Mouse (Mus musculus) left cerebral cortex, postnatal 25 days (tissue): Measurements from ENCODE around the gene Arg2. TPM values are rescaled to one million over a fixed set of nuclear protein-coding genes. Genes with fewer than 3 reads are reported as not detected.
"Not testable (repeated sequence)": the region's sequence is repeated elsewhere in the genome, so short reads cannot be mapped to it uniquely, and the experiment has no call there.

Experiments used
- DNase-seq, 2 experiments: peaks; one replicate each; pipeline ENCODE4 v3.0.0; 2022; ENCODE audit warnings: low spot score in 2 of 2, mixed read lengths in 1 of 2
- intact Hi-C: fragments of 180-260 bp; cut with DNase I; formaldehyde crosslinking; loops from one replicate; pipeline ENCODE4 v1.15.1; 2025
- total RNA-seq, 2 experiments: library from RNA; stranded (reverse); gene quantifications; 2 replicates each; pipeline ENCODE4 v1.2.3; 2021

Gene Arg2
- total RNA-seq, 2 experiments from 2014 or later, result 3.2 to 4.0 TPM

GRCm38 (mm10) chr12:79169173-79169572 is 38.6 kb downstream of the Arg2 start:
- intact Hi-C loops, result no loop called here
- DNase-seq, result no peak

- intact Hi-C loops, result loop anchor here (5.0 kb wide), 1 partner anchor 308 kb away; the partner anchor contains the start of genes Atp6v1d and Eif2s1
These were observed 39.8 kb downstream of the Arg2 start for GRCm38 (mm10) chr12:79170421-79170820.

GRCm38 (mm10) chr12:79171269-79171995 is 40.9 kb downstream of the Arg2 start:
- intact Hi-C loops, result loop anchor here (5.0 kb wide), 1 partner anchor 309 kb away; the partner anchor contains the start of genes Atp6v1d and Eif2s1
- DNase-seq, result peak in 1 of 2 experiments; percentile 66

More at GRCm38 (mm10) chr12:79170421-79170820, 39.8 kb downstream of the Arg2 start:
- peak; percentile 25 to 68 for DNase-seq

GRCm38 (mm10) chr12:79172019-79172941 is 41.7 kb downstream of the Arg2 start, which contains the start of gene Vti1b:
Gene Vti1b, minus strand, starts transcription at chr12:79172667.
- DNase-seq, result peak; percentile 95 to 96
- intact Hi-C loops, result loop anchor here (5.0 kb wide), 1 partner anchor 310 kb away; the partner anchor contains the start of genes Atp6v1d and Eif2s1

GRCm38 (mm10) chr12:79173721-79174120 is 43.1 kb downstream of the Arg2 start:
- DNase-seq, result no peak
- intact Hi-C loops, result loop anchor here (5.0 kb wide), 1 partner anchor 311 kb away; the partner anchor contains the start of genes Atp6v1d and Eif2s1

- intact Hi-C loops, result no loop called here
- DNase-seq, result no peak
These were observed 45.4 kb downstream of the Arg2 start for GRCm38 (mm10) chr12:79175998-79176397.

GRCm38 (mm10) chr12:79185160-79185559 is 54.6 kb downstream of the Arg2 start:
- DNase-seq, intact Hi-C loops: not testable (repeated sequence)

- intact Hi-C loops, result loop anchor here (5.0 kb wide), 1 partner anchor 71 kb away; no protein-coding TSS in a partner anchor
- DNase-seq, result peak; percentile 70 to 83
These were observed 60.5 kb downstream of the Arg2 start for GRCm38 (mm10) chr12:79190931-79191673.

GRCm38 (mm10) chr12:79191701-79192100 is 61.1 kb downstream of the Arg2 start:
- peak; percentile 66 to 84 for DNase-seq
- intact Hi-C loops, result loop anchor here (5.0 kb wide), 1 partner anchor 71 kb away; no protein-coding TSS in a partner anchor

GRCm38 (mm10) chr12:79192193-79192592 is 61.6 kb downstream of the Arg2 start, which contains the start of gene Rdh11:
Gene Rdh11, minus strand, starts transcription at chr12:79192293.
- no peak for DNase-seq
- intact Hi-C loops, result loop anchor here (5.0 kb wide), 1 partner anchor 70 kb away; no protein-coding TSS in a partner anchor

- intact Hi-C loops, result loop anchor here (5.0 kb wide), 1 partner anchor 69 kb away; no protein-coding TSS in a partner anchor
- peak; percentile 65 to 72 for DNase-seq
These were observed 62.9 kb downstream of the Arg2 start for GRCm38 (mm10) chr12:79193441-79193840.

GRCm38 (mm10) chr12:79197105-79197504 is 66.5 kb downstream of the Arg2 start:
- intact Hi-C loops, result no loop called here
- DNase-seq, result no peak

- DNase-seq, result no peak
- intact Hi-C loops, result no loop called here
These were observed 71.3 kb downstream of the Arg2 start for GRCm38 (mm10) chr12:79201882-79202281.

Other genes starting within 250 kb of the Arg2 start
- under 1 TPM in 1 of 2 experiments, not detected in 1; 0.21 TPM for gene Plek2, start 223.8 kb upstream of the Arg2 start, total RNA-seq
- 10 to 100 TPM; 37.8 to 39.4 TPM for gene Tmem229b, start 123.2 kb upstream of the Arg2 start, total RNA-seq
- gene Plekhh1, start 101.6 kb upstream of the Arg2 start, total RNA-seq, result 10 to 100 TPM in 1 of 2 experiments, 1 to 10 TPM in 1; 9.3 to 12.5 TPM
- gene Pigh, start 41.1 kb upstream of the Arg2 start, total RNA-seq, result 10 to 100 TPM in 1 of 2 experiments, 1 to 10 TPM in 1; 9.5 to 11.8 TPM
- gene Vti1b, start 41.9 kb downstream of the Arg2 start, total RNA-seq, result 100 to 1,000 TPM; 243 to 249 TPM
- 10 to 100 TPM; 19.6 to 21.3 TPM for gene Rdh11, start 61.5 kb downstream of the Arg2 start, total RNA-seq
- gene Rdh12, start 78.1 kb downstream of the Arg2 start, total RNA-seq, result 1 to 10 TPM; 1.4 to 2.1 TPM
- gene Zfyve26, start 165.5 kb downstream of the Arg2 start, total RNA-seq, result 10 to 100 TPM; 25.5 to 27.3 TPM
- under 1 TPM in 1 of 2 experiments, not detected in 1; 0.32 TPM for gene Rad51b, start 166.5 kb downstream of the Arg2 start, total RNA-seq